Mouse (Mus musculus): Measurements from ENCODE around the gene Cacna1b. TPM values are rescaled to one million over a fixed set of nuclear protein-coding genes. Genes with fewer than 3 reads are reported as not detected.

Cacna1b gene
- polyA plus RNA-seq, 1 experiment from 2014 or later: 1.4 TPM

- H3K4me1 ChIP-seq (ENCODE audit: control insufficient read depth, insufficient read depth, low read length): no peaks in the 10 kb centered on the region
- no peak overlapping the region for H3K27ac ChIP-seq (ENCODE audit: low read depth, low read length)
- no peak for ATAC-seq (ENCODE audit: low FRiP score, low TSS enrichment)
- no peaks in the 10 kb centered on the region for H3K36me3 ChIP-seq (ENCODE audit: control insufficient read depth, insufficient read depth, low read length)
- H3K9me3 ChIP-seq (ENCODE audit: control insufficient read depth, low read length): no peaks in the 10 kb centered on the region
- no peak overlapping the region for H3K4me2 ChIP-seq (replicated peaks; ENCODE audit: low read depth, low read length)
- WGBS: 5% methylated on average over 4 of the region's 5 CpGs
- no peaks in the 10 kb centered on the region for H3K27me3 ChIP-seq (ENCODE audit: control insufficient read depth, insufficient read depth, low read length)
- no peak overlapping the region for H3K9ac ChIP-seq (ENCODE audit: low read depth, low read length)
- H3K4me3 ChIP-seq (ENCODE audit: low read length): no peak overlapping the region
Measured at GRCm38 (mm10) chr2:24776831-24777230, 13.9 kb upstream of the Cacna1b start.

GRCm38 (mm10) chr2:24775951-24776587 is 13.1 kb upstream of the Cacna1b start:
- H3K9me3 ChIP-seq (ENCODE audit: control insufficient read depth, low read length): no peaks in the 10 kb centered on the region
- 79% methylated on average over 11 of the region's 11 CpGs for WGBS

GRCm38 (mm10) chr2:24774832-24775231 is 11.9 kb upstream of the Cacna1b start:
- WGBS: 71% methylated on average over 7 of the region's 7 CpGs
- no peak overlapping the region for H3K4me2 ChIP-seq (replicated peaks; ENCODE audit: low read depth, low read length)

More at GRCm38 (mm10) chr2:24775951-24776587, 13.1 kb upstream of the Cacna1b start:
- H3K36me3 ChIP-seq (ENCODE audit: control insufficient read depth, insufficient read depth, low read length): no peaks in the 10 kb centered on the region
- H3K4me2 ChIP-seq (replicated peaks; ENCODE audit: low read depth, low read length): no peak overlapping the region
- no peaks in the 10 kb centered on the region for H3K27me3 ChIP-seq (ENCODE audit: control insufficient read depth, insufficient read depth, low read length)
- no peak for ATAC-seq (ENCODE audit: low FRiP score, low TSS enrichment)
- no peak overlapping the region for H3K27ac ChIP-seq (ENCODE audit: low read depth, low read length)
- H3K4me3 ChIP-seq (ENCODE audit: low read length): no peak overlapping the region
- H3K4me1 ChIP-seq (ENCODE audit: control insufficient read depth, insufficient read depth, low read length): no peaks in the 10 kb centered on the region
- no peak overlapping the region for H3K9ac ChIP-seq (ENCODE audit: low read depth, low read length)

GRCm38 (mm10) chr2:24770861-24771260 is 7.9 kb upstream of the Cacna1b start:
- H3K36me3 ChIP-seq (ENCODE audit: control insufficient read depth, insufficient read depth, low read length): no peaks in the 10 kb centered on the region
- H3K4me1 ChIP-seq (ENCODE audit: control insufficient read depth, insufficient read depth, low read length): no peaks in the 10 kb centered on the region
- ATAC-seq (ENCODE audit: low FRiP score, low TSS enrichment): no peak
- H3K4me2 ChIP-seq (replicated peaks; ENCODE audit: low read depth, low read length): no peak overlapping the region
- no peaks in the 10 kb centered on the region for H3K9me3 ChIP-seq (ENCODE audit: control insufficient read depth, low read length)
- H3K4me3 ChIP-seq (ENCODE audit: low read length): no peak overlapping the region
- no peak overlapping the region for H3K9ac ChIP-seq (ENCODE audit: low read depth, low read length)
- no peak overlapping the region for H3K27ac ChIP-seq (ENCODE audit: low read depth, low read length)
- WGBS: 78% methylated on average over 4 of the region's 4 CpGs
- no peaks in the 10 kb centered on the region for H3K27me3 ChIP-seq (ENCODE audit: control insufficient read depth, insufficient read depth, low read length)

More at GRCm38 (mm10) chr2:24774832-24775231, 11.9 kb upstream of the Cacna1b start:
- H3K27ac ChIP-seq (ENCODE audit: low read depth, low read length): no peak overlapping the region
- H3K4me1 ChIP-seq (ENCODE audit: control insufficient read depth, insufficient read depth, low read length): no peaks in the 10 kb centered on the region
- no peak overlapping the region for H3K4me3 ChIP-seq (ENCODE audit: low read length)
- H3K36me3 ChIP-seq (ENCODE audit: control insufficient read depth, insufficient read depth, low read length): no peaks in the 10 kb centered on the region
- no peaks in the 10 kb centered on the region for H3K9me3 ChIP-seq (ENCODE audit: control insufficient read depth, low read length)
- no peaks in the 10 kb centered on the region for H3K27me3 ChIP-seq (ENCODE audit: control insufficient read depth, insufficient read depth, low read length)
- no peak overlapping the region for H3K9ac ChIP-seq (ENCODE audit: low read depth, low read length)
- ATAC-seq (ENCODE audit: low FRiP score, low TSS enrichment): no peak

- H3K27ac ChIP-seq (ENCODE audit: low read depth, low read length): no peak overlapping the region
- no peaks in the 10 kb centered on the region for H3K36me3 ChIP-seq (ENCODE audit: control insufficient read depth, insufficient read depth, low read length)
- peaks cover 21% of the 10 kb centered on the region for H3K27me3 ChIP-seq (ENCODE audit: control insufficient read depth, insufficient read depth, low read length)
- H3K9ac ChIP-seq (ENCODE audit: low read depth, low read length): 0 out of 2 replicates have a peak overlapping the region, but pooled peaks have one; percentile 31
- no peaks in the 10 kb centered on the region for H3K9me3 ChIP-seq (ENCODE audit: control insufficient read depth, low read length)
- H3K4me3 ChIP-seq (ENCODE audit: low read length): peak overlapping the region; percentile 58
- peak overlapping the region; percentile 99 for H3K4me2 ChIP-seq (replicated peaks; ENCODE audit: low read depth, low read length)
- WGBS: under 1% methylated on average over 51 of the region's 52 CpGs
- ATAC-seq (ENCODE audit: low FRiP score, low TSS enrichment): peak; percentile 66
- peaks cover 10% of the 10 kb centered on the region; the same call in 1 of the 2 replicates for H3K4me1 ChIP-seq (ENCODE audit: control insufficient read depth, insufficient read depth, low read length)
Measured at GRCm38 (mm10) chr2:24762446-24762960, 449 bp downstream of the Cacna1b start.

- no peaks in the 10 kb centered on the region for H3K9me3 ChIP-seq (ENCODE audit: control insufficient read depth, low read length)
- WGBS: under 1% methylated on average over 34 of the region's 35 CpGs
- H3K4me1 ChIP-seq (ENCODE audit: control insufficient read depth, insufficient read depth, low read length): peaks cover 10% of the 10 kb centered on the region; the same call in 1 of the 2 replicates
- peak overlapping the region; percentile 99 for H3K4me2 ChIP-seq (replicated peaks; ENCODE audit: low read depth, low read length)
- ATAC-seq (ENCODE audit: low FRiP score, low TSS enrichment): peak; percentile 82
- no peaks in the 10 kb centered on the region for H3K36me3 ChIP-seq (ENCODE audit: control insufficient read depth, insufficient read depth, low read length)
- peaks cover 21% of the 10 kb centered on the region for H3K27me3 ChIP-seq (ENCODE audit: control insufficient read depth, insufficient read depth, low read length)
- H3K4me3 ChIP-seq (ENCODE audit: low read length): peak overlapping the region; percentile 58
- no peak overlapping the region for H3K9ac ChIP-seq (ENCODE audit: low read depth, low read length)
- no peak overlapping the region for H3K27ac ChIP-seq (ENCODE audit: low read depth, low read length)
Measured at GRCm38 (mm10) chr2:24761923-24762445, 968 bp downstream of the Cacna1b start.

- Histone ChIP-seq H3K4me1 (ENCODE audit: control insufficient read depth, insufficient read depth, low read length) (no peaks in the 10 kb centered on the region), H3K9ac (ENCODE audit: low read depth, low read length) (no peak overlapping the region), H3K4me3 (ENCODE audit: low read length) (no peak overlapping the region), H3K4me2 (replicated peaks; ENCODE audit: low read depth, low read length) (no peak overlapping the region), H3K9me3 (ENCODE audit: control insufficient read depth, low read length) (no peaks in the 10 kb centered on the region), H3K27ac (ENCODE audit: low read depth, low read length) (no peak overlapping the region), H3K36me3 (ENCODE audit: control insufficient read depth, insufficient read depth, low read length) (no peaks in the 10 kb centered on the region), H3K27me3 (ENCODE audit: control insufficient read depth, insufficient read depth, low read length) (no peaks in the 10 kb centered on the region)
- peak; percentile 37; the same call in 1 of the 2 replicates for ATAC-seq (ENCODE audit: low FRiP score, low TSS enrichment)
- 96% methylated on average over 1 of the region's 1 CpGs for WGBS
Measured at GRCm38 (mm10) chr2:24755276-24755675, 7.7 kb downstream of the Cacna1b start.

- Histone ChIP-seq H3K9me3 (ENCODE audit: control insufficient read depth, low read length) (no peaks in the 10 kb centered on the region), H3K36me3 (ENCODE audit: control insufficient read depth, insufficient read depth, low read length) (no peaks in the 10 kb centered on the region), H3K9ac (ENCODE audit: low read depth, low read length) (no peak overlapping the region), H3K27ac (ENCODE audit: low read depth, low read length) (no peak overlapping the region), H3K4me1 (ENCODE audit: control insufficient read depth, insufficient read depth, low read length) (no peaks in the 10 kb centered on the region), H3K27me3 (ENCODE audit: control insufficient read depth, insufficient read depth, low read length) (no peaks in the 10 kb centered on the region), H3K4me2 (replicated peaks; ENCODE audit: low read depth, low read length) (no peak overlapping the region), H3K4me3 (ENCODE audit: low read length) (no peak overlapping the region)
- ATAC-seq (ENCODE audit: low FRiP score, low TSS enrichment): no peak
- 40% methylated on average over 4 of the region's 4 CpGs for WGBS
Measured at GRCm38 (mm10) chr2:24752599-24752998, 10.4 kb downstream of the Cacna1b start.

- Histone ChIP-seq H3K9ac (ENCODE audit: low read depth, low read length) (no peak overlapping the region), H3K36me3 (ENCODE audit: control insufficient read depth, insufficient read depth, low read length) (no peaks in the 10 kb centered on the region), H3K27ac (ENCODE audit: low read depth, low read length) (no peak overlapping the region), H3K27me3 (ENCODE audit: control insufficient read depth, insufficient read depth, low read length) (no peaks in the 10 kb centered on the region), H3K4me2 (replicated peaks; ENCODE audit: low read depth, low read length) (no peak overlapping the region), H3K9me3 (ENCODE audit: control insufficient read depth, low read length) (no peaks in the 10 kb centered on the region), H3K4me1 (ENCODE audit: control insufficient read depth, insufficient read depth, low read length) (no peaks in the 10 kb centered on the region), H3K4me3 (ENCODE audit: low read length) (no peak overlapping the region)
- ATAC-seq (ENCODE audit: low FRiP score, low TSS enrichment): no peak
- 30% methylated on average over 3 of the region's 3 CpGs for WGBS
Measured at GRCm38 (mm10) chr2:24750051-24750450, 12.9 kb downstream of the Cacna1b start.

Data from kidney, embryonic 14.5 days (tissue).